26 mouse cellular contexts compared by ENCODE assay signal in the genomic region with DNA sequence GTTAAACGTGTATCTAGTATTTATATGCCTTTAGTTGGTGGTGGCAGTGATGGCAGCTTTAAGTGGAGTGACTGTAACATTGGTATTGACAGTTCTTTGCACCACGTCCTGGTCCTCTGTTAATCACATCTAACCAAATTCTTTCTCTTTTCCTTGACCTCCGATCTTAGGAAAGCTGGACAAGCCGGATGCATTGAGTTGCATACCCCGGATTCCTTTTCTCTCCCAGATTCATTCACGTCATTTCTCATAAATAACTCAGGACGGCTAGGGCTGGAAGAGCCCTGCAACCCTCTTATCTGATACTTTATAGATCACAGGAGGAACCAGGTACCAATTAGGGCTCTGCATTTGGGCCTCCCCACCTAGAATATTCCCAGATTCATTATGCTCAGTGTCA.
DNase-seq lines count a peak whose midpoint lies in the region; ATAC-seq and TF ChIP-seq lines count a peak whose summit lies in the region.
"Had no signal": no experiment of that assay in that cellular context is flagged by ENCODE, and none has a peak within 500 bp of the region (broad histone marks: within the 10 kb centered on the region; RNA-seq: fewer than 3 reads in every experiment).

No protein-coding gene starts in this region.

- DNase-seq in heart, adult 8-10 months (ENCODE audit: low spot score), result no peak
- no peak for DNase-seq in heart, adult 2 months
- peak; percentile 43 for DNase-seq in Muller cell, postnatal 12 days (ENCODE audit: inconsistent ontology term)
- peak; percentile 51 for DNase-seq in R1 (ENCODE audit: low read depth, low spot score)
- no peak for DNase-seq in retina, postnatal 1 day
- DNase-seq: adrenal gland, postnatal 10 days; B cell, adult 2 months; cerebellum, adult 8-10 months; cerebellum, postnatal 25 days; forebrain, postnatal 0 days; gastrocnemius, postnatal 10 days; kidney, adult 2 months; liver; lung, adult 2 months; lung, postnatal 10 days; right cerebral cortex, adult 18-20 months; spleen, adult 18-20 months; thymus, postnatal 14 days had no signal

- 0 out of 2 replicates have a peak overlapping the region, but pooled peaks have one; percentile 34 for H3K9ac ChIP-seq in heart, embryonic 11.5 days (ENCODE audit: low read depth, low read length)
- no peak overlapping the region for H3K9ac ChIP-seq in heart, embryonic 16.5 days (ENCODE audit: low read length)
- H3K9ac ChIP-seq in heart, adult 2 months (ENCODE audit: low read depth, low read length), result no peak overlapping the region
- H3K9ac ChIP-seq: forebrain, embryonic 12.5 days; forebrain, postnatal 0 days; intestine, embryonic 15.5 days; liver, embryonic 14.5 days had no signal

- WGBS in heart, embryonic 11.5 days (ENCODE audit: insufficient replicate concordance), result 31% methylated on average over 7 of the region's 7 CpGs
- WGBS in heart, embryonic 16.5 days, result 25% methylated on average over 7 of the region's 7 CpGs
- WGBS in heart, adult 2 months, result 34% methylated on average over 7 of the region's 7 CpGs

- H3K36me3 ChIP-seq in heart, embryonic 11.5 days (ENCODE audit: control insufficient read depth, insufficient read depth, low read length), result no peaks in the 10 kb centered on the region
- no peaks in the 10 kb centered on the region for H3K36me3 ChIP-seq in heart, embryonic 16.5 days (ENCODE audit: control insufficient read depth, insufficient read depth)
- H3K36me3 ChIP-seq in heart, adult 2 months (ENCODE audit: control insufficient read depth, insufficient read depth, low read length), result no peaks in the 10 kb centered on the region
- H3K36me3 ChIP-seq: forebrain, embryonic 12.5 days; intestine, embryonic 15.5 days had no signal

- no peak for TF ChIP-seq POLR2A in heart, adult 2 months (IDR thresholded peaks at IDR 0.05; ENCODE audit: insufficient read depth, low read depth, low read length)

- no peak for TF ChIP-seq CTCF in heart, adult 2 months (IDR thresholded peaks at IDR 0.05)

- H3K27ac ChIP-seq in heart, embryonic 11.5 days (ENCODE audit: low read depth, low read length), result peak overlapping the region; percentile 74
- peak overlapping the region; percentile 85 for H3K27ac ChIP-seq in heart, embryonic 16.5 days (ENCODE audit: low read length)
- H3K27ac ChIP-seq in heart, adult 2 months, result no peak overlapping the region
- H3K27ac ChIP-seq: forebrain, embryonic 12.5 days; hindbrain, postnatal 0 days; intestine, embryonic 15.5 days; liver, embryonic 14.5 days; macrophage had no signal

- H3K9me3 ChIP-seq in heart, embryonic 11.5 days (replicated peaks; ENCODE audit: control insufficient read depth, low read length), result no peaks in the 10 kb centered on the region
- H3K9me3 ChIP-seq in heart, embryonic 16.5 days (replicated peaks; ENCODE audit: control insufficient read depth, low read length), result no peaks in the 10 kb centered on the region
- H3K9me3 ChIP-seq: forebrain, embryonic 12.5 days; intestine, embryonic 15.5 days had no signal

- TF ChIP-seq EP300 in heart, adult 2 months (IDR thresholded peaks at IDR 0.05; ENCODE audit: insufficient read depth, low read depth, low read length), result no peak

- H3K4me3 ChIP-seq in heart, embryonic 11.5 days (ENCODE audit: low read depth, low read length), result no peak overlapping the region
- H3K4me3 ChIP-seq in heart, embryonic 16.5 days (ENCODE audit: low read length), result no peak overlapping the region
- H3K4me3 ChIP-seq in heart, adult 2 months, result no peak overlapping the region
- H3K4me3 ChIP-seq: forebrain, embryonic 12.5 days; intestine, embryonic 15.5 days had no signal

- intact Hi-C loops in heart, adult 2 months (cut with DNase I), result no loop called here

- peaks cover 8% of the 10 kb centered on the region for H3K4me1 ChIP-seq in heart, embryonic 11.5 days (ENCODE audit: control insufficient read depth, insufficient read depth, low read length)
- peaks cover 8% of the 10 kb centered on the region for H3K4me1 ChIP-seq in heart, embryonic 16.5 days (ENCODE audit: control insufficient read depth, insufficient read depth, low read length)
- no peaks in the 10 kb centered on the region for H3K4me1 ChIP-seq in heart, adult 2 months (ENCODE audit: control insufficient read depth, insufficient read depth, low read length)
- H3K4me1 ChIP-seq: forebrain, embryonic 12.5 days; intestine, embryonic 15.5 days had no signal

- ATAC-seq in heart, embryonic 11.5 days (replicated peaks; ENCODE audit: insufficient number of reproducible peaks, low FRiP score, low TSS enrichment), result no peak
- ATAC-seq in heart, embryonic 16.5 days (replicated peaks; ENCODE audit: extremely low read depth, insufficient read depth, low FRiP score), result no peak
- ATAC-seq: forebrain, postnatal 0 days; hindbrain, postnatal 0 days; intestine, embryonic 15.5 days; midbrain, embryonic 16.5 days had no signal

- H3K4me2 ChIP-seq in heart, embryonic 11.5 days, result no peak overlapping the region; the same call in 1 of the 2 replicates
- peak overlapping the region; percentile 45 for H3K4me2 ChIP-seq in heart, embryonic 16.5 days (ENCODE audit: low read depth, low read length)
- H3K4me2 ChIP-seq: forebrain, embryonic 12.5 days; intestine, embryonic 15.5 days had no signal

- no peaks in the 10 kb centered on the region for H3K27me3 ChIP-seq in heart, embryonic 11.5 days (ENCODE audit: control insufficient read depth, insufficient read depth, low read length)
- H3K27me3 ChIP-seq in heart, embryonic 16.5 days (ENCODE audit: control insufficient read depth, insufficient read depth, low read length), result no peaks in the 10 kb centered on the region
- no peaks in the 10 kb centered on the region for H3K27me3 ChIP-seq in heart, adult 2 months (ENCODE audit: control insufficient read depth, insufficient read depth, low read length)
- H3K27me3 ChIP-seq: forebrain, embryonic 12.5 days; intestine, embryonic 15.5 days had no signal

- no peaks in the 10 kb centered on the region for H3K79me2 ChIP-seq in heart, adult 2 months (replicated peaks; ENCODE audit: control insufficient read depth, insufficient read depth, low read length)

Comparison
In these comparisons a context has a peak if more than half of its experiments do, and no peak if none do; other contexts are left out.
1. DNase-seq: peak in Muller cell, postnatal 12 days (single experiment) and R1 (single experiment); none in heart, adult 8-10 months (single experiment), heart, adult 2 months (0 of 2) and retina, postnatal 1 day (single experiment).